Mouse (Mus musculus): ENCODE measurements at regions not wholly inside any gene's neighbourhood (a gene's known extent, or its start where the extent isn't known, plus 50 kb on each side); places are given as distances from the start of the nearest gene placed in this dataset.

GRCm38 (mm10) chr5:29030525-29030924, 165.3 kb upstream of the Rnf32 start:
- no peaks in the 10 kb centered on the region for H3K27me3 ChIP-seq (replicated peaks)
- H3K9ac ChIP-seq (ENCODE audit: insufficient read depth, low read depth) = no peak overlapping the region
- dilution Hi-C loops (cut with MboI; ENCODE audit: extremely low pct_ligation_motif_present, extremely low pct_unique_long_range_greater_than_20kb, low sequenced_read_pairs) = no loop called here
- H3K4me1 ChIP-seq (ENCODE audit: control insufficient read depth in 1 of 2, insufficient read depth in 2 of 2) = no peaks in the 10 kb centered on the region
- no peaks in the 10 kb centered on the region for H3K36me3 ChIP-seq (replicated peaks in 1 of 2; ENCODE audit: control insufficient read depth in 1 of 2, insufficient read depth in 1 of 2, low read length in 1 of 2)
- DNase-seq (ENCODE audit: extremely low read depth) = no peak
- H3K9me3 ChIP-seq (replicated peaks; ENCODE audit: low read length) = no peaks in the 10 kb centered on the region
- in situ Hi-C loops (cut with MboI; ENCODE audit: low pct_ligation_motif_present, low pct_unique_long_range_greater_than_20kb, low sequenced_read_pairs) = loop anchor here (25.0 kb wide), 1 partner anchor 568 kb away; the partner anchor contains the start of gene Shh
- no peak overlapping the region for H3K4me2 ChIP-seq (ENCODE audit: insufficient read depth, low read depth, poor library complexity, severe bottlenecking)
- no peaks in the 10 kb centered on the region for H3K79me2 ChIP-seq (replicated peaks; ENCODE audit: control insufficient read depth, extremely low read depth, insufficient read depth, poor library complexity, severe bottlenecking)
- H3K27ac ChIP-seq (ENCODE audit: insufficient read depth, low read depth) = no peak overlapping the region
- TF ChIP-seq USF2 (conservative IDR thresholded peaks at IDR 0.05; ENCODE audit: low read depth, low read length) (no peak), BHLHE40 (IDR thresholded peaks at IDR 0.05; ENCODE audit: low read depth, low read length) (no peak), USF1 (IDR thresholded peaks at IDR 0.05; ENCODE audit: low read depth, low read length) (no peak), MAX (IDR thresholded peaks at IDR 0.05; ENCODE audit: low read length) (no peak), NELFE (IDR thresholded peaks at IDR 0.05; ENCODE audit: low read depth, low read length) (no peak), ZKSCAN1 (IDR thresholded peaks at IDR 0.05; ENCODE audit: borderline replicate concordance, low read depth, low read length) (no peak), MAFK (IDR thresholded peaks at IDR 0.05; ENCODE audit: insufficient replicate concordance, low read length) (no peak), POLR2AphosphoS2 (IDR thresholded peaks at IDR 0.05; ENCODE audit: low read depth, low read length) (no peak), MEF2A (IDR thresholded peaks at IDR 0.05; ENCODE audit: borderline replicate concordance, low read depth, low read length) (no peak)
- no peak overlapping the region for H3K4me3 ChIP-seq (replicated peaks in 1 of 3; ENCODE audit: low read depth in 2 of 3, low read length in 2 of 3, poor library complexity in 1 of 3)

GRCm38 (mm10) chr5:29029957-29030356, 165.8 kb upstream of the Rnf32 start:
- Histone ChIP-seq H3K79me2 (replicated peaks; ENCODE audit: control insufficient read depth, extremely low read depth, insufficient read depth, poor library complexity, severe bottlenecking) (no peaks in the 10 kb centered on the region), H3K27me3 (replicated peaks) (no peaks in the 10 kb centered on the region), H3K9me3 (replicated peaks; ENCODE audit: low read length) (no peaks in the 10 kb centered on the region), H3K4me3 (replicated peaks in 1 of 3; ENCODE audit: low read depth in 2 of 3, low read length in 2 of 3, poor library complexity in 1 of 3) (no peak overlapping the region), H3K4me1 (ENCODE audit: control insufficient read depth in 1 of 2, insufficient read depth in 2 of 2) (no peaks in the 10 kb centered on the region), H3K27ac (ENCODE audit: insufficient read depth, low read depth) (no peak overlapping the region), H3K36me3 (replicated peaks in 1 of 2; ENCODE audit: control insufficient read depth in 1 of 2, insufficient read depth in 1 of 2, low read length in 1 of 2) (no peaks in the 10 kb centered on the region), H3K4me2 (ENCODE audit: insufficient read depth, low read depth, poor library complexity, severe bottlenecking) (no peak overlapping the region), H3K9ac (ENCODE audit: insufficient read depth, low read depth) (no peak overlapping the region)
- no peak for DNase-seq (ENCODE audit: extremely low read depth)
- dilution Hi-C loops (cut with MboI; ENCODE audit: extremely low pct_ligation_motif_present, extremely low pct_unique_long_range_greater_than_20kb, low sequenced_read_pairs) (no loop called here), in situ Hi-C loops (cut with MboI; ENCODE audit: low pct_ligation_motif_present, low pct_unique_long_range_greater_than_20kb, low sequenced_read_pairs) (loop anchor here (25.0 kb wide), 1 partner anchor 568 kb away; the partner anchor contains the start of gene Shh)
- TF ChIP-seq HCFC1 (IDR thresholded peaks at IDR 0.05; ENCODE audit: low read depth, low read length) = no peak
- TF ChIP-seq JUND (conservative IDR thresholded peaks at IDR 0.05; ENCODE audit: low read depth, low read length) = no peak
- no peak for TF ChIP-seq USF1 (IDR thresholded peaks at IDR 0.05; ENCODE audit: low read depth, low read length)
- TF ChIP-seq EP300 (IDR thresholded peaks at IDR 0.05; ENCODE audit: low read length) = no peak
- TF ChIP-seq MEF2A (IDR thresholded peaks at IDR 0.05; ENCODE audit: borderline replicate concordance, low read depth, low read length) = no peak
- TF ChIP-seq MAZ (IDR thresholded peaks at IDR 0.05; ENCODE audit: low read depth, low read length) = no peak
- no peak for TF ChIP-seq NELFE (IDR thresholded peaks at IDR 0.05; ENCODE audit: low read depth, low read length)
- no peak for TF ChIP-seq CTCF (conservative IDR thresholded peaks at IDR 0.05 in 1 of 2, IDR thresholded peaks at IDR 0.05 in 1 of 2; ENCODE audit: low read depth in 2 of 2, low read length in 2 of 2)

- H3K4me1 ChIP-seq (ENCODE audit: control insufficient read depth in 1 of 2, insufficient read depth in 2 of 2) = no peaks in the 10 kb centered on the region
- no peaks in the 10 kb centered on the region for H3K9me3 ChIP-seq (replicated peaks; ENCODE audit: low read length)
- dilution Hi-C loops (cut with MboI; ENCODE audit: extremely low pct_ligation_motif_present, extremely low pct_unique_long_range_greater_than_20kb, low sequenced_read_pairs) = no loop called here
- H3K4me2 ChIP-seq (ENCODE audit: insufficient read depth, low read depth, poor library complexity, severe bottlenecking) = no peak overlapping the region
- H3K9ac ChIP-seq (ENCODE audit: insufficient read depth, low read depth) = no peak overlapping the region
- H3K36me3 ChIP-seq (replicated peaks in 1 of 2; ENCODE audit: control insufficient read depth in 1 of 2, insufficient read depth in 1 of 2, low read length in 1 of 2) = no peaks in the 10 kb centered on the region
- in situ Hi-C loops (cut with MboI; ENCODE audit: low pct_ligation_motif_present, low pct_unique_long_range_greater_than_20kb, low sequenced_read_pairs) = loop anchor here (25.0 kb wide), 1 partner anchor 563 kb away; the partner anchor contains the start of gene Shh
- H3K79me2 ChIP-seq (replicated peaks; ENCODE audit: control insufficient read depth, extremely low read depth, insufficient read depth, poor library complexity, severe bottlenecking) = no peaks in the 10 kb centered on the region
- no peak for TF ChIP-seq MAX (IDR thresholded peaks at IDR 0.05; ENCODE audit: low read length)
- H3K27ac ChIP-seq (ENCODE audit: insufficient read depth, low read depth) = no peak overlapping the region
- DNase-seq (ENCODE audit: extremely low read depth) = no peak
- H3K4me3 ChIP-seq (replicated peaks in 1 of 3; ENCODE audit: low read depth in 2 of 3, low read length in 2 of 3, poor library complexity in 1 of 3) = no peak overlapping the region
- no peaks in the 10 kb centered on the region for H3K27me3 ChIP-seq (replicated peaks)
Measured at GRCm38 (mm10) chr5:29025045-29025444, 170.7 kb upstream of the Rnf32 start.
